ENCODE assay signal across 19 mouse cellular contexts in the genomic region with DNA sequence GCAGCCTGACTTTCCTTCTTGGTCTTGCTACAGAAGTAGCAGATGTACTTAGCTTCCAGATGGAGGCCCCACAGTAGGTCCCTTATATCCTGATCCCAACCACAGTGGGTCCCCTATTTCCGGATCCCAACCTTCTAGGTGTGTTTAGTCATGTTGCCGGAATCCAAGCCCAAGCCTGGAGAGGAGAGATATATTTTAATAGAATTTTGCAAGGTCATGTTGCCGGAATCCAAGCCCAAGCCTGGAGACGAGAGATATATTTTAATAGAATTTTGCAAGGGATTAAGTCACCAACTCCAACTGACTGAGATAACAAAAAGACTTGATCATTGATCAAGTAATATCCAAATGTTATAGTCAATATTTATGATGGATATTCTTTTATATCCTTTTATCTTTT.
"Had no signal": no experiment of that assay in that cellular context is flagged by ENCODE, and none has a peak within 500 bp of the region (broad histone marks: within the 10 kb centered on the region; RNA-seq: fewer than 3 reads in every experiment).

No protein-coding gene starts in this region.

- DNase-seq: lung, adult 18-20 months; lung, embryonic 14.5 days; lung, postnatal 10 days; lung, postnatal 4 days; midbrain, embryonic 14.5 days; retina, postnatal 1 day; right cerebral cortex, adult 18-20 months; right cerebral cortex, postnatal 25 days; thymus, adult 2 months; thymus, postnatal 25 days; thymus, postnatal 4 days had no signal

- H3K36me3 ChIP-seq: liver, embryonic 15.5 days; midbrain, embryonic 12.5 days; neural tube, embryonic 13.5 days; neural tube, embryonic 15.5 days; stomach, embryonic 15.5 days had no signal

- H3K27me3 ChIP-seq: liver, embryonic 15.5 days; midbrain, embryonic 12.5 days; neural tube, embryonic 13.5 days; neural tube, embryonic 15.5 days; stomach, embryonic 15.5 days had no signal

- H3K4me3 ChIP-seq: liver, embryonic 15.5 days; midbrain, embryonic 12.5 days; myocyte; neural tube, embryonic 13.5 days; neural tube, embryonic 15.5 days; stomach, embryonic 15.5 days had no signal

- H3K4me2 ChIP-seq: liver, embryonic 15.5 days; lung, embryonic 14.5 days; midbrain, embryonic 12.5 days; neural tube, embryonic 13.5 days; neural tube, embryonic 15.5 days; stomach, embryonic 15.5 days had no signal

- H3K27ac ChIP-seq: liver, embryonic 15.5 days; midbrain, embryonic 12.5 days; neural tube, embryonic 13.5 days; neural tube, embryonic 15.5 days; stomach, embryonic 15.5 days; stomach, postnatal 0 days had no signal

- ATAC-seq: midbrain, embryonic 16.5 days had no signal

- H3K9me3 ChIP-seq: liver, embryonic 15.5 days; midbrain, embryonic 12.5 days; neural tube, embryonic 13.5 days; neural tube, embryonic 15.5 days; stomach, embryonic 15.5 days had no signal

- H3K9ac ChIP-seq: liver, embryonic 15.5 days; lung, embryonic 14.5 days; midbrain, embryonic 12.5 days; neural tube, embryonic 13.5 days; neural tube, embryonic 15.5 days; stomach, embryonic 15.5 days had no signal
